Mouse (Mus musculus): ENCODE measurements around the gene Btc.

Gene Btc

DNA sequence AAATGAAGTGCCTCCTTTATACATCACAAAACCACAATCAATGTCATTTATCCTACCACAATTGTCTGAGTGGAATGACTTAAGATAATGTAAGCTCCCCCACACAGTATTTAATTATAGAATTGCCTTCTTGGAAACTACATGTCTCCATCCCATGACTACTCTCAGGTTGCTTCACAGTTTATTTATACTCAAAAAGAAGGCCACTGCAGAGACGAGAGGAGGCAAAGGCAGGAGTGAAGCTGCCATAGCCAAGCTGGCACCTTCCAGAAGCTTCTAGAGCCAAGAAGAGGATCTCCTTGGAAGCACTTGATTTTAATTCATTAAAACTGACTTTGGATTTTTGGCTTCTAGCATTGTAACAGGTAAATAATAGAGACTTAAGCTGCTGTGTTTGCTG is 81.0 kb downstream of the Btc start:
- no peak for DNase-seq (ENCODE audit: low spot score in 2 of 2)

- DNase-seq (ENCODE audit: low spot score in 2 of 2), result no peak
These were observed 82.4 kb downstream of the Btc start for GRCm38 (mm10) chr5:91320348-91320747.

DNA sequence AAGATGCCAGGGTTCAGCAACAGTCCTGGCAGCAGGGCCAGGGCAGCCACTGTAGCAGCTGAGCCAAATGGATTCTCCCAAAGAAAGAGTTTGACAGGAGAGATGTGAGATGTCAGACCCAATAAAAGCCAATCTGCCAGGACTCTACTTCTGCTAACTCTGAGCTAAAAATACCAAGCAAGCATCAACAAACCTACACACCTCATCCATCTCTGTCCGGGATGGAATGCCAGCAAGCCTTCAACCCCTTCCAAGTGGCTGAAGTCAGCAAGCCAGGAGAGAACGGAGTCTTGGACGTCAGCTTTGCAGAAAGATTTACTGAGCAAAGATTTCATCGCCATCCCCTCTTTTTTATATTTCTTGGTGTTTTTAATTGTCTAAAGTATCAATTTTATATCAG is 88.8 kb downstream of the Btc start:
- DNase-seq (ENCODE audit: low spot score in 2 of 2), result no peak

DNA sequence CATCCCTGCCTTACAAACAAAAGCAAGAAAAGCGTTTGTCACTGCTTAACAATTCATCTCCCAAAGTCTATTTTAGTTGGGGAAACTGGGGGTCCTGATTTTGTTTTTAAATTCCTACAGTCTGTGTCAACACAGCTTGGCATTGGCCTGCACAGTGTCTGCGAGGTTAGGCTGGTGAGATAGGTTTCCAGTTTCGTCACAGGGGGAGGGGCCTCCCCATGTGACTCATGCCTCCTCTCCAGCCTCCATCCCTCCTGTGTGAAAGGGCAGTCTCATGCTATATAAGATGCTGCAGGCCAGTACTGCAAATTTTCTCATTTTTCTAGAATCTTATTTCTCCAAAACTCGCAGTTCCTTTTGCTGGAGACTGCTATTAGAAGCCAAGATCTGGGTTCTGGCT is 91.0 kb downstream of the Btc start:
- DNase-seq (ENCODE audit: low spot score in 2 of 2), result no peak

GRCm38 (mm10) chr5:91308576-91308975 is 94.2 kb downstream of the Btc start:
- DNase-seq (ENCODE audit: low spot score in 2 of 2), result no peak

- DNase-seq (ENCODE audit: low spot score in 2 of 2), result no peak
These were observed 94.9 kb downstream of the Btc start for GRCm38 (mm10) chr5:91307907-91308306.
